Mouse (Mus musculus): ENCODE results near the gene Uaca.

DNA sequence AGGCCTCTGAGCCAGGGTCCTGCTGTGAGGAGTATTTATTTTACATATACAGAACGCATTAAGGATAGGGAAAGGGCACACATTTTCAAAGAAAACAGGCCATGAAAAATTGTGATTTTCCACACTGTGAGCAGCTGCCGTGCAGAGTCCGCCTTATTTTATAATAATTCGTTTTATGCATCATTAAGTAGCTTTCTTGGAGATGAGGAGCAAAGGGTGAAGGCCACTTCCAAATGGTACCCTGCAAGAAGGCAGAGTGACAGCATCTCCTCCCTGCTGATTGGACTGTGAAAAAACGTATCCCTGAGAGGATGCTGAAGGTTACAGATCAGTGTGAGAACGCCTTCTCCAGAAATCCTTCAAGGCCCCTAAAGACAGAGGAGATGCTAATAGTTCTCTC, 90.8 kb downstream of the Uaca start:
- TF ChIP-seq MAX (IDR thresholded peaks at IDR 0.05; ENCODE audit: low read length) = no peak
- TF ChIP-seq MAFK (IDR thresholded peaks at IDR 0.05; ENCODE audit: insufficient replicate concordance, low read length) = no peak
- TF ChIP-seq PAX5 (IDR thresholded peaks at IDR 0.05; ENCODE audit: low read length) = no peak
- TF ChIP-seq POLR2A (IDR thresholded peaks at IDR 0.05; ENCODE audit: low read depth, low read length) = no peak
- no peak for TF ChIP-seq SIN3A (IDR thresholded peaks at IDR 0.05; ENCODE audit: low read length)
